Mouse (Mus musculus) limb, embryonic 12.5 days (tissue): ENCODE measurements around the gene Ctla4. TPM values are rescaled to one million over a fixed set of nuclear protein-coding genes. Genes with fewer than 3 reads are reported as not detected.

Experiments used
- ATAC-seq: fragments of 200-750 bp; cut with Nextera tagmentation; 2 replicates; pipeline ENCODE4 v1.8.0; 2017; ENCODE audit warnings: low read depth, moderate TSS enrichment; ENCODE audit not compliant: insufficient number of reproducible peaks, insufficient read depth, low FRiP score, low TSS enrichment
- H3K27ac ChIP-seq: fragments of 300-500 bp; sonication (generic); 2 replicates; pipeline ENCODE4 v1.5.1; 2016; ENCODE audit warnings: mild to moderate bottlenecking, moderate library complexity
- H3K27me3 ChIP-seq: fragments of 300-500 bp; sonication (generic); 2 replicates; pipeline ENCODE4 v1.6.1; 2016; ENCODE audit warnings: mild to moderate bottlenecking, moderate library complexity
- H3K36me3 ChIP-seq: fragments of 300-500 bp; sonication (generic); 2 replicates; pipeline ENCODE4 v1.6.1; 2016; ENCODE audit warnings: mild to moderate bottlenecking, moderate library complexity
- H3K4me1 ChIP-seq: fragments of 300-500 bp; sonication (generic); replicated peaks from 2 replicates; pipeline ENCODE4 v1.6.1; 2016
- H3K4me2 ChIP-seq: fragments of 300-500 bp; sonication (generic); 2 replicates; pipeline ENCODE4 v1.6.1; 2016; ENCODE audit warnings: mild to moderate bottlenecking, moderate library complexity
- H3K4me3 ChIP-seq: fragments of 300-500 bp; sonication (generic); replicated peaks from 2 replicates; pipeline ENCODE4 v1.5.1; 2016; ENCODE audit warnings: mild to moderate bottlenecking
- H3K9ac ChIP-seq: fragments of 300-500 bp; sonication (generic); replicated peaks from 2 replicates; pipeline ENCODE4 v1.6.1; 2016; ENCODE audit warnings: mild to moderate bottlenecking, moderate library complexity
- H3K9me3 ChIP-seq: fragments of 300-500 bp; sonication (generic); 2 replicates; pipeline ENCODE4 v1.6.1; 2016; ENCODE audit warnings: mild to moderate bottlenecking, moderate library complexity
- WGBS: fragments of 180-500 bp; shearing (Covaris S2); methylation state at CpG from one replicate; pipeline ENCODE4 v1.1.7; 2016; 5-methylcytosine and 5-hydroxymethylcytosine counted together
- polyA plus RNA-seq: library from polyadenylated mRNA; unstranded; fragments of >200 nt; fragmentation: Nextera tagmentation; extraction: Ambion mirVana; gene quantifications from 2 replicates; pipeline ENCODE4 v1.2.1, GENCODE M21; 2016

Gene Ctla4
- polyA plus RNA-seq, 1 experiment from 2014 or later: 0.24 TPM

GRCm38 (mm10) chr1:60903126-60903525 is 16.3 kb downstream of the Ctla4 start:
- Histone ChIP-seq H3K9ac (no peak overlapping the region), H3K9me3 (no peaks in the 10 kb centered on the region), H3K36me3 (no peaks in the 10 kb centered on the region), H3K27me3 (no peaks in the 10 kb centered on the region), H3K4me2 (no peak overlapping the region), H3K27ac (no peak overlapping the region), H3K4me1 (no peaks in the 10 kb centered on the region), H3K4me3 (no peak overlapping the region)
- WGBS: 92% methylated on average over 7 of the region's 7 CpGs
- no peak for ATAC-seq

DNA sequence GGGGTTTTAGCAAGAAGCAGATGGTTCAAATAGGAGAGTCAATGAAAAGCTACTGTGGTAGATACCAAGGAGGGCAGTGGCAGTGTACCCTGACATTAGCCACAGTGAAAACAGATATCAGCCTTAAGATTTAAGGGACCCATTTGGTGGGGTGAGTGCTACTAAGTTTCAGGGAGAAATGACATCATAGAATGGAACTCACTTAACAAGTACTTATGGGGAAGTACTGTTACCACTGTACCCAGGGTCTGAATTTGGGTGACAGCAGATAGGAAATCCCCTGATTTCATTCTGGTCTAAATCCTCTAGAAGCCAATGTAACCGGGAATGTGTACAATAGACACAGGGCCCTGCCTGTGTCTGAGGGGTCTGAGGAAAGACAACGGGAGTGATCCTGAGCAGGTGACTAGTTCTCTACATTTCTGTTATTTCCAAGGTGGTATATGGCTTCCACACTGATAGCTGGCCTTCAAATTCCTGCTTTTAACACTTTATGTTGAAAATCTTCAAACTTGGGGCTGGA is 17.7 kb downstream of the Ctla4 start:
- no peak for ATAC-seq
- H3K4me3 ChIP-seq: no peak overlapping the region
- H3K4me1 ChIP-seq: peaks cover 6% of the 10 kb centered on the region; the same call in 1 of the 2 replicates
- H3K9me3 ChIP-seq: no peaks in the 10 kb centered on the region
- 95% methylated on average over 2 of the region's 2 CpGs for WGBS
- H3K9ac ChIP-seq: no peak overlapping the region
- H3K4me2 ChIP-seq: no peak overlapping the region
- no peak overlapping the region for H3K27ac ChIP-seq
- no peaks in the 10 kb centered on the region for H3K36me3 ChIP-seq
- no peaks in the 10 kb centered on the region for H3K27me3 ChIP-seq

DNA sequence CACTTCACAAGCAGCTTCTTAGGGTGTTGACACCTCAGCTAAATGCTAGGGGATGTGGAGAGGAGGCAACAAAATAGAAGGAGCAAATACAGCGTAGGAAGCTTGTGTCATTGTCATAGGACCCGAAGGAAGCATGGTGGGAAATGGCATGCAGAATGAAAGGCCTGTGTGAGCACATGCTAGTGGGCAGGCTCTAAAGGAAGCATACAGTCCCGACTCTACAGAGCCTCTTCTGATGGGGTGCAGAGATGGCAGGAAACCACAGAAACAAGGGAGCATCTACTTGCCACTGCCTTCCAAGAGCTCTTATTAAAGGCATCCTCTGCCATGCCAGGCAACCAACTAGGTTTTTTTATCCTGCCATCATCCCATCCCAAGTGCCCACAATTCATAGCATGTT is 20.7 kb downstream of the Ctla4 start:
- Histone ChIP-seq H3K27me3 (no peaks in the 10 kb centered on the region), H3K36me3 (no peaks in the 10 kb centered on the region), H3K9me3 (no peaks in the 10 kb centered on the region), H3K4me2 (no peak overlapping the region), H3K9ac (no peak overlapping the region), H3K4me1 (peaks cover 6% of the 10 kb centered on the region; the same call in 1 of the 2 replicates), H3K4me3 (no peak overlapping the region), H3K27ac (no peak overlapping the region)
- ATAC-seq: no peak
- WGBS: 89% methylated on average over 3 of the region's 3 CpGs

- peaks cover 6% of the 10 kb centered on the region; the same call in 1 of the 2 replicates for H3K4me1 ChIP-seq
- H3K9ac ChIP-seq: no peak overlapping the region
- no peak overlapping the region for H3K4me2 ChIP-seq
- H3K36me3 ChIP-seq: no peaks in the 10 kb centered on the region
- H3K4me3 ChIP-seq: no peak overlapping the region
- WGBS: 61% methylated on average over 9 of the region's 9 CpGs
- no peak overlapping the region for H3K27ac ChIP-seq
- H3K9me3 ChIP-seq: no peaks in the 10 kb centered on the region
- no peak for ATAC-seq
- H3K27me3 ChIP-seq: no peaks in the 10 kb centered on the region
Measured at GRCm38 (mm10) chr1:60908751-60909161, 22.0 kb downstream of the Ctla4 start.

DNA sequence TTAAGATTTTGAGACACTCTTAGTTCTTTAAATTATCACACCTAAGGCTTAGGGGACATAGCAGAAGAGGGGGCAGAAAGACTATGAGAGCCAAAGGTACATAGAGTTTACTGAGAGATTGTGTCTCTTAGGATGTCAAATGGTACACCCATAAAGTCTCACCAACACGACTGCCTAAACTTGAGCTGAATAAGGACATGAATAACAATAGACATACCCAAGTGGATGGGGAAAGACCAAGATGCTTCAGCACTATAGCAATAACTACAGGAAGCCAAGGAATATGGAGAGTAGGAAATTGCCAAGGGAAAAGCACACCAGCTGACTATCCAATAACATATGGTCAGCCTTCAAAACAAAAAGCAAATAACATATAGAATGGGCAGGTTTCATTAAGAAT is 22.9 kb downstream of the Ctla4 start:
- no peaks in the 10 kb centered on the region for H3K36me3 ChIP-seq
- H3K9me3 ChIP-seq: no peaks in the 10 kb centered on the region
- H3K4me2 ChIP-seq: no peak overlapping the region
- H3K27me3 ChIP-seq: no peaks in the 10 kb centered on the region
- no peak for ATAC-seq
- WGBS: 77% methylated on average over 1 of the region's 1 CpGs
- no peak overlapping the region for H3K4me3 ChIP-seq
- no peak overlapping the region for H3K9ac ChIP-seq
- peaks cover 6% of the 10 kb centered on the region; the same call in 1 of the 2 replicates for H3K4me1 ChIP-seq
- no peak overlapping the region for H3K27ac ChIP-seq

GRCm38 (mm10) chr1:60910796-60911195 is 24.0 kb downstream of the Ctla4 start:
- H3K9me3 ChIP-seq: no peaks in the 10 kb centered on the region
- H3K27me3 ChIP-seq: no peaks in the 10 kb centered on the region
- no peak overlapping the region for H3K4me3 ChIP-seq
- H3K4me1 ChIP-seq: peaks cover 6% of the 10 kb centered on the region; the same call in 1 of the 2 replicates
- no peak for ATAC-seq
- H3K9ac ChIP-seq: no peak overlapping the region
- no peak overlapping the region for H3K4me2 ChIP-seq
- WGBS: 59% methylated on average over 1 of the region's 1 CpGs
- no peaks in the 10 kb centered on the region for H3K36me3 ChIP-seq
- no peak overlapping the region for H3K27ac ChIP-seq

GRCm38 (mm10) chr1:60911631-60912030 is 24.8 kb downstream of the Ctla4 start:
- H3K4me1 ChIP-seq: peaks cover 6% of the 10 kb centered on the region; the same call in 1 of the 2 replicates
- no peak overlapping the region for H3K4me2 ChIP-seq
- no peak overlapping the region for H3K27ac ChIP-seq
- H3K9ac ChIP-seq: no peak overlapping the region
- no peak for ATAC-seq
- 83% methylated on average over 3 of the region's 3 CpGs for WGBS
- H3K36me3 ChIP-seq: no peaks in the 10 kb centered on the region
- H3K4me3 ChIP-seq: no peak overlapping the region
- no peaks in the 10 kb centered on the region for H3K9me3 ChIP-seq
- no peaks in the 10 kb centered on the region for H3K27me3 ChIP-seq

DNA sequence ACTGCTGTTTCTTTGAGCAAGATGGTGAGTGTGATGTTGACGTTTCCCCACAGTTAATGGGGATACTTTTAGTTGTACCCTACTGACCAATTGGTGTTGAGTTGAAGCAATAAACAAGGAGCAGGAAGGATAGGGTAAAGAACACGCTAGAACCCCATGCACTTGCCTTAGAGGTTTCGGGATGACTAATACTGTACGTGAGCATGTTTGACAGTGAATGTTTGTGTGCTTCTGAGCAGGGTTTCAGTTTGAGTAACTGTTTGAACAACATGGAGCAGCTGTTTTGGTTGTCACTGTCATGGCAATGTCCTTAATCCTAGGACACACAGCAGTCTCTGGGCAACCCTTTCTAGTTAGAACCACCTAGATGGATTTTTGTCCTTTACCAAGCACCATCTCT is 26.5 kb downstream of the Ctla4 start:
- Histone ChIP-seq H3K9me3 (no peaks in the 10 kb centered on the region), H3K4me1 (peaks cover 6% of the 10 kb centered on the region; the same call in 1 of the 2 replicates), H3K4me2 (no peak overlapping the region), H3K27ac (no peak overlapping the region), H3K9ac (no peak overlapping the region), H3K36me3 (no peaks in the 10 kb centered on the region), H3K27me3 (no peaks in the 10 kb centered on the region), H3K4me3 (no peak overlapping the region)
- 80% methylated on average over 4 of the region's 4 CpGs for WGBS
- ATAC-seq: no peak

DNA sequence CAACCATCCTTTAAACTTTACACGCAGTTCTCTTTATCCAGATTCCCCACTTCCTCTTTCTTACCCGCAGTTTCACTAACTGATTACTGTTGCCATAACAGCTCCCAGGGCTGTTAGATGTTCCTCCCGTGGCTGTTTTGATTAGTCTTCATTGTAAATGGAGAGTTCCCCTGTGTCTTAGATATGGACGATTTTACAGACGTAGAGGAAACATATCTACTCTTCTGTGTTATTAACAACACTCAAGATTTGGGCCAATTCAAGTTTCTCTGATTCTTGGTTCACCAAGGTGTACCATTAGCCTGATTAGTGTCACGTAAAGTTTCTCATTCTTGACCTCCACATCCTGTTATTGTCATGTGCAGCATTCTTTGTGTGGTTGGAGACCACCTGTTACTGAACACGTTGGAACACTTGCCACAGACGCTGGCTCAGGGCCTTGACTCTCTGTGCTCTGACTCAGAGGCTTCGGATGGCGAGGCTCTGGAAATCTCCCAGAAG is 29.5 kb downstream of the Ctla4 start:
- H3K9me3 ChIP-seq: no peaks in the 10 kb centered on the region
- H3K27ac ChIP-seq: no peak overlapping the region
- H3K36me3 ChIP-seq: no peaks in the 10 kb centered on the region
- H3K4me3 ChIP-seq: no peak overlapping the region
- ATAC-seq: no peak
- H3K4me1 ChIP-seq: no peaks in the 10 kb centered on the region; the same call in 1 of the 2 replicates
- no peaks in the 10 kb centered on the region for H3K27me3 ChIP-seq
- no peak overlapping the region for H3K4me2 ChIP-seq
- WGBS: 61% methylated on average over 10 of the region's 10 CpGs
- H3K9ac ChIP-seq: no peak overlapping the region

- 84% methylated on average over 24 of the region's 24 CpGs for WGBS
- Histone ChIP-seq H3K4me3 (no peak overlapping the region), H3K27ac (no peak overlapping the region), H3K9ac (no peak overlapping the region), H3K4me2 (no peak overlapping the region), H3K27me3 (no peaks in the 10 kb centered on the region), H3K36me3 (no peaks in the 10 kb centered on the region), H3K4me1 (no peaks in the 10 kb centered on the region; the same call in 1 of the 2 replicates), H3K9me3 (no peaks in the 10 kb centered on the region)
- no peak for ATAC-seq
Measured at GRCm38 (mm10) chr1:60920493-60921355, 33.9 kb downstream of the Ctla4 start.

DNA sequence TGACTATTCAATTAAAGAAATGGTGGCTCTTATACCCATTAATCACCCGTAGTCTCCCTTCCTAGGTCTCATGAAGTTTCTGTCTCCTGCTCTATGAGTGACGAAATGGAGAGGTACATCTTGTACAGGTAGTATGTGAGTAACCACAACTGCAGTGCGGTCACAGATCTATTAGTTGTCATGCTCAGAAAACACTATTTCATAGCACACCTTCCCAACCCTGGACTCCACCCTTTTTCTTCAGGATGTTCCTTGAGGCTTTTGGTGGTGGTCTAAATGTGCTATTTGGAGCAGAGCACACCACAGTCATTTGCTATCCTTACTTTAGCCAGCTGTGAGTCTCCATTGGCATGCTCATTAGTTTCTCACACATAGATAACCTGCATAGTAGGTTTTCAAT is 42.2 kb downstream of the Ctla4 start:
- H3K27me3 ChIP-seq: no peaks in the 10 kb centered on the region

More for the DNA sequence above, 42.2 kb downstream of the Ctla4 start:
- H3K4me2 ChIP-seq: no peak overlapping the region
- H3K9me3 ChIP-seq: no peaks in the 10 kb centered on the region
- no peak for ATAC-seq
- no peak overlapping the region for H3K9ac ChIP-seq
- H3K36me3 ChIP-seq: no peaks in the 10 kb centered on the region
- H3K27ac ChIP-seq: no peak overlapping the region
- H3K4me1 ChIP-seq: peaks cover 6% of the 10 kb centered on the region; the same call in 1 of the 2 replicates
- WGBS: 97% methylated on average over 3 of the region's 3 CpGs
- H3K4me3 ChIP-seq: no peak overlapping the region
